Mouse (Mus musculus) cerebellum, postnatal 14 days (tissue): ENCODE data around the gene Hoxb7.

Experiments
- DNase-seq, 2 experiments: peaks; one replicate each; pipeline ENCODE4 v3.0.0; 2021; ENCODE audit warnings: mixed read lengths in 2 of 2

Hoxb7 gene

DNA sequence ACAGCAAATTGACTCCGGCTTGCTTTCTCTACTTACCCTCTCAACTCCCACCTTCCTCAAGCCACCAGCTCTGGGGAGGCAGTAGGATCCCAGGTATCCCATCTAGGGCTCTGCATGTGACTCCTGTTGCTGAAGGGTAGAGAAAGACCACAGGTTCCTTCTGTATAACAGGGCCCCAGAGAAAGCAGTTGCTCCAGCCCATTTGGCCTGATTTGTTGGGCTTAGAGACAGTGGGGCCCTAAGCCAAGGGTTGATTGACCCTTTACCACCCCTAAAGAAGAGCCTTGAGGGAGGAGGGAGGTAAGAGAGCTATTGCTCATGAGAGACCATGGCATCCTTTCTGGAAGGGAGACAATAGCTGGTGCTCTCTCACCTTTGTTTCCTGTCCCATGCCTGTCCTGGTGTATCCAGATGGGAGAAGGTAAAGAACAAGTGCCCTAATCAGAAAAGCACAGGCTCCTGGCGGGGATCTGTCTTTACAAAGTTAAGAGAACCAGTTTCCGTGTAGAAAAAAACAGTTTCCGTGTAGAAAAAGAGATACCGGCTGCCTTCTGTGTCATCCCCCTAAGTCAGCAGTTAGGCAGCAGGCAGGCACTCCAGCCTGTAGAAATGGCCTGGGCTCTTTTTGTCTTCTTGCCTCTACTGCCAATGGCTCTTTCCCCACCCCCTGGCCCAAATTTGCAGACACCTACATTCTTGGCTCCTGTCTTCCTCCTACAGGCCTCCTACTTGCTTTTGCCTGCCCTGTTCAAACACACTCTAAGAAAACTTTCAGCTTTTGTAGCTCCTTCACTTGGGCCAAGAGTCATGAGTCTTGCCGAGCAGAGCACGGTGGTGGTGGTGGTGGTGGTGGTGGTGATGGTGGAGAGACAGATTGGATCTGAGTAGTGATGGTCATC, 52.8 kb downstream of the Hoxb7 start:
- DNase-seq, result no peak
